Mouse (Mus musculus): ENCODE results near the gene Stk40. TPM values are rescaled to one million over a fixed set of nuclear protein-coding genes. Genes with fewer than 3 reads are reported as not detected.

Stk40 gene
- polyA plus RNA-seq, 1 experiment from 2014 or later: 18.5 TPM

GRCm38 (mm10) chr4:126104261-126105075, 711 bp downstream of the Stk40 start:
- Histone ChIP-seq H3K27me3 (ENCODE audit: control insufficient read depth, insufficient read depth, low read length) (no peaks in the 10 kb centered on the region), H3K9ac (ENCODE audit: low read depth, low read length) (peak overlapping the region; percentile 88), H3K4me2 (peak overlapping the region; percentile 99), H3K27ac (ENCODE audit: low read depth, low read length) (no peak overlapping the region), H3K36me3 (ENCODE audit: control insufficient read depth, insufficient read depth, low read length) (no peaks in the 10 kb centered on the region; the same call in 1 of the 2 replicates), H3K4me3 (ENCODE audit: low read depth, low read length) (peak overlapping the region; percentile 97), H3K4me1 (ENCODE audit: control insufficient read depth, insufficient read depth, low read length) (peaks cover 64% of the 10 kb centered on the region), H3K9me3 (replicated peaks; ENCODE audit: control insufficient read depth, low read length) (no peaks in the 10 kb centered on the region)
- WGBS (ENCODE audit: insufficient replicate concordance): 3% methylated on average over 33 of the region's 34 CpGs
- ATAC-seq (replicated peaks; ENCODE audit: insufficient number of reproducible peaks, low FRiP score, low TSS enrichment): peak; percentile 1; the same call in 1 of the 2 replicates

GRCm38 (mm10) chr4:126105131-126105783, 1.5 kb downstream of the Stk40 start:
- no peak for ATAC-seq (replicated peaks; ENCODE audit: insufficient number of reproducible peaks, low FRiP score, low TSS enrichment)
- Histone ChIP-seq H3K27ac (ENCODE audit: low read depth, low read length) (no peak overlapping the region), H3K4me3 (ENCODE audit: low read depth, low read length) (peak overlapping the region; percentile 97), H3K4me1 (ENCODE audit: control insufficient read depth, insufficient read depth, low read length) (peaks cover 67% of the 10 kb centered on the region), H3K4me2 (peak overlapping the region; percentile 99), H3K9ac (ENCODE audit: low read depth, low read length) (0 out of 2 replicates have a peak overlapping the region, but pooled peaks have one; percentile 39), H3K36me3 (ENCODE audit: control insufficient read depth, insufficient read depth, low read length) (no peaks in the 10 kb centered on the region; the same call in 1 of the 2 replicates), H3K9me3 (replicated peaks; ENCODE audit: control insufficient read depth, low read length) (no peaks in the 10 kb centered on the region), H3K27me3 (ENCODE audit: control insufficient read depth, insufficient read depth, low read length) (no peaks in the 10 kb centered on the region)
- 61% methylated on average over 7 of the region's 7 CpGs for WGBS (ENCODE audit: insufficient replicate concordance)

GRCm38 (mm10) chr4:126108061-126108740, 4.4 kb downstream of the Stk40 start:
- H3K4me2 ChIP-seq: 0 out of 2 replicates have a peak overlapping the region, but pooled peaks have one; percentile 9
- no peaks in the 10 kb centered on the region for H3K27me3 ChIP-seq (ENCODE audit: control insufficient read depth, insufficient read depth, low read length)
- H3K4me1 ChIP-seq (ENCODE audit: control insufficient read depth, insufficient read depth, low read length): peaks cover 68% of the 10 kb centered on the region
- peak overlapping the region; percentile 90 for H3K27ac ChIP-seq (ENCODE audit: low read depth, low read length)
- H3K9ac ChIP-seq (ENCODE audit: low read depth, low read length): peak overlapping the region; percentile 59
- no peak overlapping the region for H3K4me3 ChIP-seq (ENCODE audit: low read depth, low read length)
- no peak for ATAC-seq (replicated peaks; ENCODE audit: insufficient number of reproducible peaks, low FRiP score, low TSS enrichment)
- H3K36me3 ChIP-seq (ENCODE audit: control insufficient read depth, insufficient read depth, low read length): no peaks in the 10 kb centered on the region
- H3K9me3 ChIP-seq (replicated peaks; ENCODE audit: control insufficient read depth, low read length): no peaks in the 10 kb centered on the region
- 54% methylated on average over 8 of the region's 8 CpGs for WGBS (ENCODE audit: insufficient replicate concordance)

GRCm38 (mm10) chr4:126109613-126110373, 6.0 kb downstream of the Stk40 start:
- Histone ChIP-seq H3K9me3 (replicated peaks; ENCODE audit: control insufficient read depth, low read length) (no peaks in the 10 kb centered on the region), H3K4me3 (ENCODE audit: low read depth, low read length) (0 out of 2 replicates have a peak overlapping the region, but pooled peaks have one; percentile 2), H3K4me2 (peak overlapping the region; percentile 39), H3K36me3 (ENCODE audit: control insufficient read depth, insufficient read depth, low read length) (no peaks in the 10 kb centered on the region), H3K27me3 (ENCODE audit: control insufficient read depth, insufficient read depth, low read length) (no peaks in the 10 kb centered on the region), H3K27ac (ENCODE audit: low read depth, low read length) (peak overlapping the region; percentile 90), H3K9ac (ENCODE audit: low read depth, low read length) (no peak overlapping the region), H3K4me1 (ENCODE audit: control insufficient read depth, insufficient read depth, low read length) (peaks cover 70% of the 10 kb centered on the region)
- 59% methylated on average over 10 of the region's 10 CpGs for WGBS (ENCODE audit: insufficient replicate concordance)
- ATAC-seq (replicated peaks; ENCODE audit: insufficient number of reproducible peaks, low FRiP score, low TSS enrichment): no peak; the same call in 1 of the 2 replicates

GRCm38 (mm10) chr4:126110374-126111152, 6.8 kb downstream of the Stk40 start:
- H3K27me3 ChIP-seq (ENCODE audit: control insufficient read depth, insufficient read depth, low read length): no peaks in the 10 kb centered on the region
- ATAC-seq (replicated peaks; ENCODE audit: insufficient number of reproducible peaks, low FRiP score, low TSS enrichment): peak; percentile 64
- H3K27ac ChIP-seq (ENCODE audit: low read depth, low read length): peak overlapping the region; percentile 90
- WGBS (ENCODE audit: insufficient replicate concordance): 8% methylated on average over 12 of the region's 12 CpGs
- H3K36me3 ChIP-seq (ENCODE audit: control insufficient read depth, insufficient read depth, low read length): no peaks in the 10 kb centered on the region
- H3K9ac ChIP-seq (ENCODE audit: low read depth, low read length): peak overlapping the region; percentile 52; the same call in 1 of the 2 replicates
- H3K9me3 ChIP-seq (replicated peaks; ENCODE audit: control insufficient read depth, low read length): no peaks in the 10 kb centered on the region
- H3K4me3 ChIP-seq (ENCODE audit: low read depth, low read length): peak overlapping the region; percentile 2; the same call in 1 of the 2 replicates
- peaks cover 63% of the 10 kb centered on the region for H3K4me1 ChIP-seq (ENCODE audit: control insufficient read depth, insufficient read depth, low read length)
- peak overlapping the region; percentile 39 for H3K4me2 ChIP-seq

GRCm38 (mm10) chr4:126111153-126111549, 7.4 kb downstream of the Stk40 start:
- H3K27ac ChIP-seq (ENCODE audit: low read depth, low read length): peak overlapping the region; percentile 90
- H3K27me3 ChIP-seq (ENCODE audit: control insufficient read depth, insufficient read depth, low read length): no peaks in the 10 kb centered on the region
- H3K9me3 ChIP-seq (replicated peaks; ENCODE audit: control insufficient read depth, low read length): no peaks in the 10 kb centered on the region
- WGBS (ENCODE audit: insufficient replicate concordance): 20% methylated on average over 7 of the region's 7 CpGs
- no peak for ATAC-seq (replicated peaks; ENCODE audit: insufficient number of reproducible peaks, low FRiP score, low TSS enrichment)
- peak overlapping the region; percentile 2; the same call in 1 of the 2 replicates for H3K4me3 ChIP-seq (ENCODE audit: low read depth, low read length)
- peak overlapping the region; percentile 52; the same call in 1 of the 2 replicates for H3K9ac ChIP-seq (ENCODE audit: low read depth, low read length)
- peaks cover 57% of the 10 kb centered on the region for H3K4me1 ChIP-seq (ENCODE audit: control insufficient read depth, insufficient read depth, low read length)
- H3K4me2 ChIP-seq: peak overlapping the region; percentile 39
- no peaks in the 10 kb centered on the region for H3K36me3 ChIP-seq (ENCODE audit: control insufficient read depth, insufficient read depth, low read length)

- Histone ChIP-seq H3K4me3 (ENCODE audit: low read depth, low read length) (no peak overlapping the region), H3K36me3 (ENCODE audit: control insufficient read depth, insufficient read depth, low read length) (no peaks in the 10 kb centered on the region), H3K27ac (ENCODE audit: low read depth, low read length) (no peak overlapping the region), H3K4me2 (no peak overlapping the region), H3K4me1 (ENCODE audit: control insufficient read depth, insufficient read depth, low read length) (peaks cover 46% of the 10 kb centered on the region), H3K9me3 (replicated peaks; ENCODE audit: control insufficient read depth, low read length) (no peaks in the 10 kb centered on the region), H3K9ac (ENCODE audit: low read depth, low read length) (no peak overlapping the region), H3K27me3 (ENCODE audit: control insufficient read depth, insufficient read depth, low read length) (no peaks in the 10 kb centered on the region)
- 78% methylated on average over 4 of the region's 4 CpGs for WGBS (ENCODE audit: insufficient replicate concordance)
- no peak for ATAC-seq (replicated peaks; ENCODE audit: insufficient number of reproducible peaks, low FRiP score, low TSS enrichment)
Measured at GRCm38 (mm10) chr4:126113243-126113642, 9.5 kb downstream of the Stk40 start.
